Mouse (Mus musculus): ENCODE results near the gene Fam133b. TPM values are rescaled to one million over a fixed set of nuclear protein-coding genes. Genes with fewer than 3 reads are reported as not detected.

Fam133b gene
- polyA plus RNA-seq (2017; shearing (Covaris generic)) = 41.9 TPM

GRCm38 (mm10) chr5:3543629-3544479 is at the start of gene Fam133b:
Gene Fam133b, plus strand, starts transcription at chr5:3543833.

GRCm38 (mm10) chr5:3571266-3571665 is 27.6 kb downstream of the Fam133b start, which contains the start of gene 1700109H08Rik:
Gene 1700109H08Rik, plus strand, starts transcription at chr5:3571566.

GRCm38 (mm10) chr5:3595693-3596398 is 52.2 kb downstream of the Fam133b start, which contains the start of gene Pex1:
Gene Pex1, plus strand, starts transcription at chr5:3596066.

GRCm38 (mm10) chr5:3596399-3596766 is 52.8 kb downstream of the Fam133b start, which contains the start of gene Rbm48:
Gene Rbm48, minus strand, starts transcription at chr5:3596585.

Other genes with a start within 250 kb of the Fam133b start
- gene Cdk6, start 202.3 kb upstream of the Fam133b start, polyA plus RNA-seq (2017; shearing (Covaris generic)) = 19.5 TPM
- 8.8 TPM for gene 1700109H08Rik, start 27.7 kb downstream of the Fam133b start, polyA plus RNA-seq (2017; shearing (Covaris generic))
- 17.4 TPM for gene Pex1, start 52.2 kb downstream of the Fam133b start, polyA plus RNA-seq (2017; shearing (Covaris generic))
- 42.2 TPM for gene Rbm48, start 52.8 kb downstream of the Fam133b start, polyA plus RNA-seq (2017; shearing (Covaris generic))
- gene Tmbim7, start 107.3 kb downstream of the Fam133b start, polyA plus RNA-seq (2017; shearing (Covaris generic)) = not detected
- 8.7 TPM for gene Gatad1, start 113.4 kb downstream of the Fam133b start, polyA plus RNA-seq (2017; shearing (Covaris generic))